Mouse (Mus musculus): ENCODE results near the gene Speer4d.
"Not testable (repeated sequence)": the region's sequence is repeated elsewhere in the genome, so short reads cannot be mapped to it uniquely, and the experiment has no call there.

Gene Speer4d

DNA sequence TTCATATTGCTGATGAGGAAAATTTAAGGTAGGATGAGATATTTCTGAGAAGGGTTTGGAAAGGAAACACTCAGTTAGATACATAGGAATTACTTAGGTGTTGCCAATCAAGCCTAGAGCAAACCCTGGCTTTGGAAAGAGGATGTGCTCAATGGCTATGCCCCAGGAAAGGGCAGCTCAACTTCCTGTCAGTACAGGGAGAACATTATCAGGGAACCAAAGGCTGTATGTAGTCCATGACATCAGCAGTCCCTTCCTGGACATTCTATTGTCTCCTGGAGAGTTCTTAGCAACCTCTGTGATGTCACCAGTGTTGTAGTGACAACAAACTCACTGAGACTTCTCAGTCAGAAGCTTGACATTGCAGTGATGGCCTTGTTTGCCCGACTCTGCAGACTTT, at the start of gene Speer4d:
Speer4d (plus strand) TSS at position 301 of the 400 bp plus-strand sequence.
- not testable (repeated sequence) for ATAC-seq (ENCODE audit: insufficient number of reproducible peaks, low FRiP score, low TSS enrichment)

DNA sequence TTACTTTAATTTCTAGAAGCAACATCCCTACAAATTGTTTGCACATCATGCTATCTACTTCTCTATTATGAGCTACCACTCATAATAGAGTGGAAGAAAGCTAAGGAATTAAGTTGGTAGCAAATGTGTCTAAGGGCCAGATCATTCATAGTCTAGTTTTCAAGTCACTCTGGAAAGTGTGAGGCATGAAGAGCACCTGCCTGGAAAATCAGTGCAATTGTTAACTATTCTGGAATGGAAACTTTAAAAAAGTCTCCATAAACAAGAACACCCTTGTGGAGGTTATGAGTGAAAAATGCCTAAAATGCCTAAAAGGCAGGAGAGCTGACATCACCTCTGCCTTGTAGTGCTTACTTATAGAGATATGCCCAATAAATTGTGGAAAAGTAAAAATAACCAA, 45.1 kb upstream of the Speer4d start:
- ATAC-seq (ENCODE audit: insufficient number of reproducible peaks, low FRiP score, low TSS enrichment) = not testable (repeated sequence)

DNA sequence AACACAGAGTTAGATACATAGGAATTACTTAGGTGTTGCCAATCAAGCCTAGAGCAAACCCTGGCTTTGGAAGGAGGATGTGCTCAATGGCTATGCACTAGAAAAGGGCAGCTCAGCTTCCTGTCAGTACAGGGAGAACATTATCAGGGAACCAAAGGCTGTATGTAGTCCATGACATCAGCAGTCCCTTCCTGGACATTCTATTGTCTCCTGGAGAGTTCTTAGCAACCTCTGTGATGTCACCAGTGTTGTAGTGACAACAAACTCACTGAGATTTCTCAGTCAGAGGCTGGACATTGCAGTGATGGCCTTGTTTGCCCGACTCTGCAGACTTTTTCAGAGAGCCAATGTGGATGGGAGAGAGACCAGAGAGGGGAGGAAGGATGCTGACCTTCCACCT, 41.8 kb upstream of the Speer4d start, which contains the start of gene Gm21083:
Gm21083 (plus strand) TSS at position 301 of the 400 bp plus-strand sequence.
- not testable (repeated sequence) for ATAC-seq (ENCODE audit: insufficient number of reproducible peaks, low FRiP score, low TSS enrichment)

DNA sequence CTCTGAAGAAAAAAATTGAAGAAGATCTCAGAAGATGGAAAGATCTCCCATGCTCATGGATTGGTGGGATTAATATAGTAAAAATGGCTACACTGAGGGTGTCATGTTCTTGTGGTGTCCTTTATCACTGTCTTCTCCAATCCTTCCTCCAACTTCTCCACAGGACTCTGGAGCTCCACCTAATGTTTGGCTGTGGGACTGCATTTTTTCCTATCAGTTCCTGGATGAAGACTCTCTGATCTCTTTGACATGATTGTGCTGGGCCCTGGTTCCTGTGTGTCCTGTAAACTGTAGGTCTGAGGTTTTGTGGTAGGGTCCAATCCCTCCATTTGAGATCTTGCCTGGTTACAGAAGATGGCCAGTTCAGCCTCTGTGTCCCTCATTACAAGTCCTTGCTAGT, 32.5 kb upstream of the Speer4d start:
- ATAC-seq (ENCODE audit: insufficient number of reproducible peaks, low FRiP score, low TSS enrichment) = not testable (repeated sequence)

DNA sequence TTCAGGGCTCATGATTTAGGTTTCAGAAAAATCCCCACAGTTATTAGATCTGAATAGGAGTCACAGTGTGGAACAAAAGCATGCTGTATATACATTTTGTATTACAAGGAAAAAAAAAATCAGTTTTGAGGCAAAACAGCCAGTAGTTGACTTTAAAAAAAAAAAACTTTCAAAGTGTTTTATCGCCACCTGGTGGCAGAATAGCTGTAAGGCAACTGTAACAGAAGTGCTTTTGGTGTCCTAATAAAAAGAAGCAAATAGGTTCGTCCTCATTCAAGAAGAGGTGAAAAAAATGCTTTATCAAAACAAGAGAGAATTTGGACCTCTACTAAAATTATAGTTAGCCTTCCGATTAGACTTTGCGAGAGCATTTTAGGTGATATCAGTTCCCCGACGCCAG, 30.6 kb upstream of the Speer4d start:
- ATAC-seq (ENCODE audit: insufficient number of reproducible peaks, low FRiP score, low TSS enrichment) = not testable (repeated sequence)

DNA sequence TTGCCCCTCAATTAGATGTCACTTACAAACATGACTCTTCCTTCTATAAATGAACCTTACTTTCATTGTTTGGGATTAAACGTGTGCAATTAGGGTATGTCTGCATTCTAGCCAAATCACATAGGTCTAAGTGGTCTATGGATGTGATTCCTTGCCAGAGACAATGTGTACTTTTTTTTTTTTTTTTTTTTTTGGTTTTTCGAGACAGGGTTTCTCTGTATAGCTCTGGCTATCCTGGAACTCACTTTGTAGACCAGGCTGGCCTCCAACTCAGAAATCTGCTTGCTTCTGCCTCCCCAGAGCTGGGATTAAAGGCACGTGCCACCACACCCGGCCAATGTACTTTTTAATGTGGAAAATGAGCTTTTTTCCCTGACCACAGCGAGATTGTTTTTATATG, 28.2 kb upstream of the Speer4d start:
- not testable (repeated sequence) for ATAC-seq (ENCODE audit: insufficient number of reproducible peaks, low FRiP score, low TSS enrichment)

DNA sequence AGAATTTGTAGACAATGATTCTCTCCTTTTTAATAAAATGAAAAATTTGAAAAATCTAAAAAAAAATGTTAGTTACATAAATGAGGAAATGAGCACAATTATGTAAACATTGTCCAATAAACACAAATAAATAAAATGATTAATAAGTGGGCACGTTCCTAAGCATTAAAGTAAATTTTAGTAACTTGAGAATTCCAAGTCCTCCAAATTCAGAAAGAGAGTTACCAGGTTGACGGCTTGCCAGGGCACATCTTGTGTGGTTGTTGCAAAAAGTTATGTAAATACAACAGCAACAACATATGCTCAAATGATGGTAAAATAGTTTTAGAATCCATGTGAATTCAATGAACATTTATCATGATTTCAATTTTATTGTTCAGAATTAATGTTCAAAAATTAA, 27.3 kb upstream of the Speer4d start:
- ATAC-seq (ENCODE audit: insufficient number of reproducible peaks, low FRiP score, low TSS enrichment) = not testable (repeated sequence)

DNA sequence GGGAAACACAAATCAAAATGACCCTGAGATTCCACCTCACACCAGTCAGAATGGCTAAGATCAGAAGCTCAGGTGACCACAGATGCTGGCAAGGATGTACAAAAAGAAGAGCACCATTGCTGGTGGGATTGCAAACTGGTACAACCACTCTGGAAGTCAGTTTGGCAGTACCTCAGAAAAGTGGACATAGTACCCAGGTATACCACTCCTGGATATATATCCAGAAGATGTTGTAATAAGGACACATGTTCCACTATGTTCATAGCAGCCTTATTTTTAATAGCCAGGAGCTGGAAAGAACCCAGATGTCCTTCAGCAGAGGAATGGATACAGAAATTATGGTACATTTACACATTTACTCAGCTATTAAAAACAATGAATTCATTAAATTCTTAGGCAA, 20.0 kb upstream of the Speer4d start:
- ATAC-seq (ENCODE audit: insufficient number of reproducible peaks, low FRiP score, low TSS enrichment) = not testable (repeated sequence)

DNA sequence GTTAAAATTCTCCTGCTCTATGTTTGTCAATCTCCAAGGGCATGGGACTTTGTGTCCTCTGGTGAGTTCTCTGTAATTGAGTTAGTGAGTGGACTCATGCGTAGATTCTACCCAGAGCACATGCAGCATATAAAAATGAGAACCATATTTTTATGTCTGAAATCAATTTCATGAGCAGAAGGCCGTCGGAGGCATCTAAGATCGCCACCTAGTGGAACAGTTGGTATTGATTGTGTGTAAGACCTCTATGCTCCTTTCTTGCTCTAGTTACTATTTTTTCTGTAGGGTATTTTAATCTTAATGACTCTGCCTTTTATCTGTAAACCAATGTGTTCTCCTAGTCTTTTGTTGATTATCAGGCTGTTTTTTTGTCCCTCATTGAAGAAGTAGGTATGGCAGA, 18.5 kb upstream of the Speer4d start:
- ATAC-seq (ENCODE audit: insufficient number of reproducible peaks, low FRiP score, low TSS enrichment) = not testable (repeated sequence)

DNA sequence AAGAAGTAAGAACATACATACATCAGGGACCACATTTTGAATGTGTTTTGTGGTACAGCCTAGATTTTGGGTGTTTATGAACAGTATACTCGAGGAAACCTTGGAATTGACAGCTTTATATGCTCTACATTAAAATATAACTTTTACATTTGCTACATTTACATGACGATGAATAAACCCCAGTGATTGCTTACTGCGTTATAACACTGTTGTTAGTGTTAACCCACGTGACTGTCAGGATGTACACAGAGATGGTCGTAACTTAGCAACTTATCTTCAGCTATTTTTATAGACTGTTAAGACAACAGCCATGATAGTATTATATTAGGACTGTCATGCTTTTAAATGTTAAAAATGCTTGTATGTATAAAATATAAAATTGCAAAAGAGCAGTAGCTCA, 17.4 kb upstream of the Speer4d start:
- ATAC-seq (ENCODE audit: insufficient number of reproducible peaks, low FRiP score, low TSS enrichment) = 0 out of 2 replicates have a peak, but pooled peaks have one; percentile 41

DNA sequence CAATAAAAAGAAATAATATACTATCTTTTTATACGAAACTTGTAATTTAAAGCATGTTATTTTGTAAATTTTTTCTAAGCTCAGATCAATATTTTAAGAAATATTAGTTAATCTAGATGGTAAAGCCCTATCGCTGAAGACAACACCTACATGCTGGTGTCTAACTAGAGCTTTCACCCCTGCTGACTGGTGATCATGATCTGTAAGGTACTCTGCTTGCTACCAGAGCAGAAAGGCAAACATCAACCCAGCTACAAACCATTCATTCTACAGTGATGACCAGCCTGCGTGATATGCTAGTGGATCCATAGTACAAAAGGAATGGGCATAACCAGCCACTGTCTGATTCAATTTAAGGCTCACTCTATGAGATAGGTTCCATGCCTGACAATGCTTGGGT, 16.9 kb upstream of the Speer4d start:
- not testable (repeated sequence) for ATAC-seq (ENCODE audit: insufficient number of reproducible peaks, low FRiP score, low TSS enrichment)

DNA sequence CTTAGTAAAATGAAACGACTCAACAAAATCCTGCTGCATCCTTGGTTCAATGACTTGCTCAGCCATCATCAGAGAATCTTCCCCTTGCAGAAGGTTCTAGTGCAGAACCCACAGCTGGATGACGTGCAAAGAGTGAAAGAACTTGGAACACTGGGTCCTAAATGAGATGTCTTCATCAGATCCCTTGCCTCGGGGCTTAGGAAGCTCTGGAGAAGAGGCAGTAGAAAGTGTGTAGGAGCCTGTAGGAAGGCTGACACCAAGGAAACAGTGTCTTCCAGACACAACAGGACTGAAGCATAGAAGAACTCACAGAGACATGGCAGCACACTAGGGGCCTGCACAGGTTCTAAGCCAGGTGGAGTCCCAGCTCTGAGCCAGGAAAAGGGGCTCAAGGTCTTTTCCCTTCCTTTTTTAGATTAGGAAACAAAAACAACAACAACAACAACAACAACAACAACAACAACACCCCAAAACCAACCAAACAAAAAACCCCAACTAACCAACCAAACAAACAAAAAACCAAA, 16.4 kb upstream of the Speer4d start:
- not testable (repeated sequence) for ATAC-seq (ENCODE audit: insufficient number of reproducible peaks, low FRiP score, low TSS enrichment)

DNA sequence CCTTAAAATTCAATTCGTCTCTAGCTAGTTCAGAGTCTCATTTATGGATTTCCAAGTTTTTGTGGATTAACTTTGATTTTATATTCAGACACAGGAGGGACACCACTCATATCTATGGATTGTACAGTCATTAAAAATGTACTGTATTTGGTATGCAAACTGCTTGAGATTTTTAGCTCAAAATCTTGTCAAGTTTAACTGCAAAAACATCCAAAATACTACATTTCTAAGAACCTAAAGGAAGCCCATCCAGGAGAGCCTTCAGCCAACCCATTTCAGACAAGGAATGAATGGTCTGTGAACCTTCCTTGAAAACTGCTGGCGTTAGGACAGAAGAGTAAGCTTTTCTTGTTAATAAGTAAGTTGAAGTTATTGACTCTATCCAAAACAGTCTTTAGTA, 15.9 kb upstream of the Speer4d start:
- not testable (repeated sequence) for ATAC-seq (ENCODE audit: insufficient number of reproducible peaks, low FRiP score, low TSS enrichment)

DNA sequence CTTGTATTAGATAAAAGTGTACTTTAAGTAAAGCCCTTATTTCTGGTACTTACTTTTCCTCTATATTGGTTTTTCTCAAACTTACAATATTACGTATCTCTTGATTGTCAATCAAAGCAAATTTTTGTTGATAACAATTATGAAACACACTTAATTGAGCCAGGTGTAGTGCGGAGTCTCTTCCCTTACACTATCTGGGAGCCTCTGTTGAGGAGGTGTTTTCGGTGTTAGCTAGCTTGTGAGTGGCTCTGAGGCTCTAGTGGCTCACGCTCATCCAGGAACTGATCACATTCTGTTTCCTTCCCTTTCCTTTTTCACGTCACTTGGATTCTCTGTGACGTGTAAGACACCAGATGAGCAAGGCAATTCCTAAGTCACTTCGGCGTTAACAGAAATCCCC, 15.3 kb upstream of the Speer4d start:
- ATAC-seq (ENCODE audit: insufficient number of reproducible peaks, low FRiP score, low TSS enrichment) = peak; percentile 64; the same call in 1 of the 2 replicates

DNA sequence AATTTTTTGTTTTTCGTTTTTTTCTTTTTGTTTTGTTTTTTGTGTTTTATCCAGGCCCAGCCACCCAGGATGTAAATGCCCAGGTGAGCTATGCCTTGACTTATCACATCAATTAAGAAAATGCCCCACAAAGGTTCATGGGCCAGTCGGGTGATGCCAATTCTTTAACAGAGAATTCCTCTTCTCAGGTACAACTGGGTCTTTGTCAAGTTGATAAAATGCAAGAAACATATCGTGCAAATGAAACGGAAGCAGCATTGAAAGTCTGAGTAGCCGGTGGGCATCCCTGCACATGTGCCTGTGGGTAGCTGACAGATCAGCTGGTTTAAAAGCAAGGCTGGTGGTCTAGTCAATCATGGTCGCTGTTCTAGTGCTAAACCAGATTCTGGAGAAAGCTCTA, 12.2 kb upstream of the Speer4d start:
- ATAC-seq (ENCODE audit: insufficient number of reproducible peaks, low FRiP score, low TSS enrichment) = 0 out of 2 replicates have a peak, but pooled peaks have one; percentile 45

DNA sequence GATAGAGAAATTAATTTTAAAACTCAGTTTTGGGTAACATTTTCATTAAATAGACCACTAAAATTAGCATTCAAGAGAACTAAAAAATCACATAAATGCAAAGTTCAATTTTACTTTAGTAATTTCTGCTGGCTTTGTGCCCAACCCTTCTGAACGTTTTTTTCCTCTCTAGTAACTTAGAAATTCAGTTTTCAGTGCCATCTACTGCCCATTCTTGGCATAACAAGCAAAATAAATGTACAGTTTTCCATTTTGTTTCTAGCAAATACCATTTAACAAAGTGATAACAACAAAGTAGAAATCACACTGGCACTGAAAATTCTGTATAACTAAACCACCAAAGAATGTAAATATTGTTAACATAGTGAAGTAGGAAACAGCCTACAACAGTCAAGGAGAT, 8.2 kb upstream of the Speer4d start:
- not testable (repeated sequence) for ATAC-seq (ENCODE audit: insufficient number of reproducible peaks, low FRiP score, low TSS enrichment)

DNA sequence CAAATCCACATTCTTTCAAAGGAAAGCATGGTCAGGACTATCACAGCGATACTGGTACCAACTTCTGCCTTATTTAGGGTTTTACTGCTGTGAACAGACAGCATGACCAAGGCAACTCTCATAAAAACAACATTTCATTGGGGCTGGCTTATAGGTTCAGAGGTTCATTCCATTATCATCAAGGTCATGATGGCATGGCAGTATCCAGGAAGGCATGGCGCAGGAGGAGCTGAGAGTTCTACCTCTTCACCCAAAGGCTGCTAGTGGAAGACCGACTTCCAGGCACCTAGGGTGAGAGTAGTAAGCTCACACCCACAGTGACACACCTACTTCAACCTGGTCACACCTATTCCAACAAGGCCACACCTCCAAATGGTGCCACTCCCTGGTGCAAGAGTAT, 2.7 kb upstream of the Speer4d start:
- not testable (repeated sequence) for ATAC-seq (ENCODE audit: insufficient number of reproducible peaks, low FRiP score, low TSS enrichment)

DNA sequence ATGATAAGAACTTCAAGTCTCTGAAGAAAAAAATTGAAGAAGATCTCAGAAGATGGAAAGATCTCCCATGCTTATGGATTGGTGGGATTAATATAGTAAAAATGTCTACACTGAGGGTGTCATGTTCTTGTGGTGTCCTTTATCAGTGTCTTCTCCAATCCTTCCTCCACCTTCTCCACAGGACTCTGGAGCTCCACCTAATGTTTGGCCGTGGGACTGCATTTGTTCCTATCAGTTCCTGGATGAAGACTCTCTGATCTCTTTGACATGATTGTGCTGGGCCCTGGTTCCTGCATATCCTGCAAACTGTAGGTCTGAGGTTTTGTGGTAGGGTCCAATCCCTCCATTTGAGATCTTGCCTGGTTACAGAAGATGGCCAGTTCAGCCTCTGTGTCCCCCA, 9.3 kb downstream of the Speer4d start:
- not testable (repeated sequence) for ATAC-seq (ENCODE audit: insufficient number of reproducible peaks, low FRiP score, low TSS enrichment)

DNA sequence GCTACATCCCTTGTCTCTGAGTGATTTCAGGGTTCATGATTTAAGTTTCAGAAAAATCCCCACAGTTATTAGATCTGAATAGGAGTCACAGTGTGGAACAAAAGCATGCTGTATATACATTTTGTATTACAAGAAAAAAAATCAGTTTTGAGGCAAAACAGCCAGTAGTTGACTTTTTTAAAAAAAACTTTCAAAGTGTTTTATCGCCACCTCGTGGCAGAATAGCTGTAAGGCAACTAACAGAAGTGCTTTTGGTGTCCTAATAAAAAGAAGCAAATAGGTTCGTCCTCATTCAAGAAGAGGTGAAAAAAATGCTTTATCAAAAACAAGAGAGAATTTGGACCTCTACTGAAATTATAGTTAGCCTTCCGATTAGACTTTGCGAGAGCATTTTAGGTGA, 11.2 kb downstream of the Speer4d start:
- ATAC-seq (ENCODE audit: insufficient number of reproducible peaks, low FRiP score, low TSS enrichment) = not testable (repeated sequence)

DNA sequence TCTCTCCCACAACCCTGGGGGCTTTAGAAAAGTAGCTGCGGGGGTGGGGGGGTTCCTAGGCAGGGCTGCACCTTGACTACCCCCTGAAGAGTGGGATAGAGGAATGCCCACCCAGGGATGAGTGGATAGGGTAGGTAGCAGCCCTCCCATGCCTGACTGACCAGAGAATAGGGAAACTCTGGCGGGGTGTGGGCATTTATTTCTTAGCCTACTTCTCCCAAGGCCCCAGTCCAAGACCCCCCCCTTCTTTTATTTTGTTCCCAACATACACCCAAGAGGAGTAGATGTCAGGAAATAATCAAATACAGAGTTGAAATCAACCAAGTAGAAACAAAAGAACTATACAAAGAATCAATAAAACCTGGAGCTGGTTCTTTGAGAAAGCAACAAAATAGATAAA, 18.8 kb downstream of the Speer4d start:
- not testable (repeated sequence) for ATAC-seq (ENCODE audit: insufficient number of reproducible peaks, low FRiP score, low TSS enrichment)

DNA sequence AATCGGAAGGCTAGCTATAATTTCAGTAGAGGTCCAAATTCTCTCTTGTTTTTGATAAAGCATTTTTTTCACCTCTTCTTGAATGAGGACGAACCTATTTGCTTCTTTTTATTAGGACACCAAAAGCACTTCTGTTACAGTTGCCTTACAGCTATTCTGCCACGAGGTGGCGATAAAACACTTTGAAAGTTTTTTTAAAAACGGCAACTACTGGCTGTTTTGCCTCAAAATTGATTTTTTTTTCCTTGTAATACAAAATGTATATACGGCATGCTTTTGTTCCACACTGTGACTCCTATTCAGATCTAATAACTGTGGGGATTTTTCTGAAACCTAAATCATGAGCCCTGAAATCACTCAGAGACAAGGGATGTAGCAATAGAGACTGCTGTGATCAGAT, 26.8 kb downstream of the Speer4d start:
- ATAC-seq (ENCODE audit: insufficient number of reproducible peaks, low FRiP score, low TSS enrichment) = not testable (repeated sequence)

DNA sequence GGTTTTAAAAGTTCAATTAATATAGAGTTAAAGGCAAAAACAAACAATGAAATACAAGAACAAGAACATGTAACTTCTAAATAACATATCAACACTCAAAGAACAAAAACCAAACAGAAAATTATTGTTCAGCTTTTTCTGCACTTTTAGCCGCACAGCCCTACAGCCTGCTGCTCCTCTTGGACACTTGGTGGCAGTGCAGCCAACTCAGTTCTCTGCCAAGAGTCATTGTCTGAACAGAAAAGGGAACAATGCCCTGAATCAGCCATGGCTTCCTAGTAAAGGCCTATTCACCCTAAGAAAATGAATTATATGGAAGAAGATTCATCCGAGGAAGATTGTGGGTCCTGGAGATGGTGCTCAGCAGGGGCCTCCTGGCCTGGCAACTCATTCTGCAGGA, 33.5 kb downstream of the Speer4d start:
- ATAC-seq (ENCODE audit: insufficient number of reproducible peaks, low FRiP score, low TSS enrichment) = not testable (repeated sequence)
